Mouse (Mus musculus): ENCODE measurements at regions not wholly inside any gene's neighbourhood (a gene's known extent, or its start where the extent isn't known, plus 50 kb on each side); places are given as distances from the start of the nearest gene placed in this dataset.

DNA sequence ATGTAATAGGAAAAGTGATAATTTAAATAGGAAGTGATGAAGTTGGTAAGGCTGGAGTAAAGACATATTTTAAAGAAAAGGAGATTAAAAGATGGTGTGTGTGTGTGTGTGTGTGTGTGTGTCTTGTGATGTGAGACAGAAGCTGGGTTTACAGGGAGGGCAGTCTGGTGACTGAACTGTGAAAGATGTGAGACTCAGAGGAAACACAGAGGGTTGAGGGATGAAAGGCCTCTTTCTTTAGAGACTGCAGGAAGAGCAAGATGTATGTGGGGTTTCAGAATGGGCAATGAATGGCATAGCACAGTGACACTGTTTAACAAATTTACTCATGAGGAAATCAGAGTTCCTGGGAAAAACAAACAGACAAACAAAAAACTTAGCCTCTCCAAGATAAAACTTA is 549.2 kb downstream of the Etv1 start:
- ATAC-seq (ENCODE audit: insufficient number of reproducible peaks, low FRiP score, low TSS enrichment), result no peak

DNA sequence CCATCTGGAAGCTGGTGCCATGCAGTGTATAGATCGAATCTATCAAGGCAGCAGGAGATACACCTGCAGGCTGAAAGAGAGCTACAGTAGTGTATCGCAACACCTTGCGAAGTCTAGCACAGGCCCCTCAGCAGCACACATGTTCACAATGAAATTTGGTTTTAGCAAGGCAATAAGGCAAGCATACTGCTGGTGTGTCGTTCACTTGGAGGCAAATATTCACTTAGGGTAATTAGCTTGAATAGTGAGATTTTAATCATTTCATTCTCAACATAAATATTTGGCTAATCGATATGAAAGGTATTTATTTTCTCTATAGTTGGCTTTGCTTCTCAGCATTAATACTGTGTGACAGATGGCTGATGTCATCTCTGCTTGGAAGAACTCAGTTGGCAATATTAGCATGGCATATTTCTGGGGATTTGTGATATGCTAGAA is 559.9 kb downstream of the Etv1 start:
- ATAC-seq (ENCODE audit: insufficient number of reproducible peaks, low FRiP score, low TSS enrichment), result peak; percentile 65

GRCm38 (mm10) chr12:39341751-39342271 is 562.6 kb downstream of the Etv1 start:
- ATAC-seq (ENCODE audit: insufficient number of reproducible peaks, low FRiP score, low TSS enrichment), result peak; percentile 90

DNA sequence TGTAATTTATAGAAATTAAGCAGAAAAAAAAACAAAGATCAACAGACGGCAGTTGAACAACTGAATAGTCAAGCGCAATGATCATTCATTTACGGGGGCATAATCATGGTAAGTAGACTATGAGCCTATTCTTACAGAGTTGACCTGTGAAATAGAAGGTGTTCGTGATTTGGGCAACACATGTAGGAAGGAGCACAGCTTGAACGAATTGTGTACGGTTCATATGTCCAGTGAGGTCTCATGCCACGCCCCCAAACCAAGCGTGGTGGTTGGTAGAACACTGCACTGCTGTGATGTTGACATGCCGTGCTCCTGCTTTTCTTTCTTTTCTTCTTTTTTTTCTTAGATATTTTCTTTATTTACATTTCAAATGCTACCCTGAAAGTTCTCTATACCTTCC is 563.1 kb downstream of the Etv1 start:
- ATAC-seq (ENCODE audit: insufficient number of reproducible peaks, low FRiP score, low TSS enrichment), result peak; percentile 50

GRCm38 (mm10) chr12:39371480-39372245 is 592.5 kb downstream of the Etv1 start:
- peak; percentile 81; the same call in 1 of the 2 replicates for ATAC-seq (ENCODE audit: insufficient number of reproducible peaks, low FRiP score, low TSS enrichment)

- ATAC-seq (ENCODE audit: insufficient number of reproducible peaks, low FRiP score, low TSS enrichment), result no peak
These were observed 594.5 kb downstream of the Etv1 start for GRCm38 (mm10) chr12:39373721-39374120.
